Mouse (Mus musculus) CD4-positive, CD25-positive, alpha-beta regulatory T cell, adult 2 months (primary cell): ENCODE results near the gene Hspa14.

ENCODE experiments used
- DNase-seq: peaks from one replicate; pipeline ENCODE4 v3.0.0-alpha.2; 2012; ENCODE audit warnings: low read depth, low spot score

The Hspa14 gene

GRCm38 (mm10) chr2:3512552-3513454, at the start of gene Hspa14, which contains the start of the genes Gm45902 and Cdnf:
Gene Hspa14 (minus strand): TSS chr2:3512814.
Gene Gm45902 (minus strand): TSS chr2:3512790.
Gene Cdnf (plus strand): TSS chr2:3513030.
- DNase-seq = peak; percentile 98

DNA sequence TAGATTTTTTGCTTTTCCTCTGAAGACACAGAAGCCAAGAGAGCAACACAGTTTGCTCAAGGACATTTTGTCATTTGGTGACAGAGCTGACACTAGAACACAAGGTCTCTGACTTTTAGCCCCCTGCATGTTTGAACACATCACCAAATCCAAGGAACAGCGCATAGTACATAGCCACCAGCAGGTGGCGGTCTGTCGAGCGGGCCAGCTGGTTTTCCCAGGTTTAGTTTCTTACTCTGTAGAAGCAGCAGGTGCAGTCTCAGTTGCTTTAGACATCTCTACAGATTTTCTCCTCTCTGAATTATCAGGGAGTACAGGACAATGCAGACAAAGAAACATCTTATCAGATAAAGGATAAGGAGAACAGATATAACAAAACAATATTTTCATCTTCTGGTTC, 34.0 kb upstream of the Hspa14 start:
- DNase-seq = peak; percentile 86

GRCm38 (mm10) chr2:3546055-3546454, 33.4 kb upstream of the Hspa14 start:
- no peak for DNase-seq

DNA sequence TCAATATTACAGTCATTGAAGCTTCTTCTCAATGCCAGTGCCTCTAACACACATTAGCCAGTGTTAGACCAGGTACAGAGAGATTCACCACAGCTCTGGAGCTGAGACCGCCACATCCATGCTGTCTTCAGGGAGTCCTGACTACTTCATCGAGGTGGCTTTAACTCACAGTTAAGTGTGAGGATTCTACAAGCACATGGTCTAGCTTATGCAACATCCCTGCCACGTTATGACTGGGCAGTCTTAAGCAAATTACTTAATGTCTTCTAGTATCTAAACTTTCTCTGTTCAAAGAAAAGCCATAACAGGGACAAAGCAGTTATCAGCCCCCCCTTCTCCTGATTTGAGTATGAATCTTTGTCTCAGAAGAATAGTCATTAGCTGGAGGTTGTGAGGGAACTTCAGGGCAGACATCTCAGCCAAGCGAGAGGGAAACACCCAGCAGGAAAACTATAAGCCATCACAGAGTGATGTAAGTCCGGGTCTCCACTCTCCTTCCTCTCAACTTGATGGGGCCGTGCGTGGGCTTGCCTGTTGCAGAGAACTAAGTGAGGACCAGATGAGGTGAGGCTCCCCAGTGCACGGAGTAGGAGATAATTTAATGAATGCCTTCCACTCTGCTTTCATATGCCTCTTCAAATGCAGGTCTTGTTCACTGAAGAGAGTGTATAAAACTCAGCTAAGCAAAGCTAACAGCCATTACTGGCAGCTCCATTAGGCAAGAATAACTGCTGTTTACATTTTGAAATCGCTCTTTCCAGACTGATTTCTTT, 28.9 kb upstream of the Hspa14 start:
- no peak for DNase-seq

- DNase-seq = no peak
Measured at GRCm38 (mm10) chr2:3526288-3526687, 13.7 kb upstream of the Hspa14 start.

DNA sequence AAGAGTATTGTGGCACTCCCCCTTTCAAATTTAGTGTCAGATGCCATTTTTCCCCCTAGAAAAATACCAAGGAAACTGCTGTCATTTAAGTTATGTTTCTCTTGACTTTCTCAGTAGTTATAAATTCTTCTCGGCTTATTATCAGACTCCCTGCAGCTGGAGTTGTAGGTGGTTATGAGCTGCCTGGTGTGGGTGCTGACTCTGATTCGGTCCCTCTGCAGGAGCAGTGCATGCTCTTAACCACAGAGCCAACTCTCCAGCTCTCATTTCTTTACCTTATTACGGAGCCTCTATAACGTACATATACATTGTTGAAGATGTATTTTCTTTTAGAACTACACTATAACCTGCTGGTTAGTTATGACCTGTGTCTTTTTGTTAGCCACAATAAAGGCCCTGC, 9.9 kb upstream of the Hspa14 start:
- DNase-seq = no peak

GRCm38 (mm10) chr2:3512076-3512475, 538 bp downstream of the Hspa14 start:
- DNase-seq = peak; percentile 62

DNA sequence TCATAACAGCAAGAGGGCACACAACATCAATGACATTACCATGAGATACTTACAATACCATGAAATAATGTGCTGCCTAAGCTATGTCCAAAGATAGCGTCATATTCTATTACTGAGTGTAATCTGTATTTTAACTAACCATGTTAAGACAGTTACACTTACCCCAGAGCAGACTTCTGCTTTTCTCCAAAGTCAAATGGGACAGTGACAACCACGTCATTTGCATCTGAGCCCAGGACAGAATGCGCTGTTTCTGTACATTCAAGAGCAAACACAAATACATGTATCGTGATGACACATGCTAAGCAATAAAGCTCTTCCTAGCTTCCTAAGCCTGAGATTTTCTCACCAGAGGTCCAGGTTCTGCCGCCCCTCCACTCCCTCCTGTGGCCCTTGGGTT, 11.7 kb downstream of the Hspa14 start:
- no peak for DNase-seq

DNA sequence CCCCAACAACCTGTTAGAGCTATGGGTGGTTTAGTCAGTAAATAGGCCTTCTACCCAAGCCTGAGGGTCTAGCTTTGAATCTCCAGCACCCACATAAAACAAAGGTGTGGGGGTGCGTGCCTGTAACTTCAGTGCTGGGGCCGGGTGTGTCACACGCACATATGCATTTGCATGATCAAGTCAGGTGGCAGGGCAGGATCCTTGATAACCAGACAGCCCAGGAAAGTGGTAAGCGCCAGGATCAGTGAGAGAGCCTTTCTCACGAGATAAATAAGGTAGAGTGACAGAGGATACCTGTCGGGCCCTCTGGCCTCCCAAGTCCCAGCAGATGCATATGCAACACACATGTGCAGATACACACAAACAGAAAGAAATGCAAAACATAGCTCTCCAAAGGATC, 13.1 kb downstream of the Hspa14 start:
- DNase-seq = no peak

- no peak for DNase-seq
Measured at GRCm38 (mm10) chr2:3493833-3494409, 18.7 kb downstream of the Hspa14 start.

DNA sequence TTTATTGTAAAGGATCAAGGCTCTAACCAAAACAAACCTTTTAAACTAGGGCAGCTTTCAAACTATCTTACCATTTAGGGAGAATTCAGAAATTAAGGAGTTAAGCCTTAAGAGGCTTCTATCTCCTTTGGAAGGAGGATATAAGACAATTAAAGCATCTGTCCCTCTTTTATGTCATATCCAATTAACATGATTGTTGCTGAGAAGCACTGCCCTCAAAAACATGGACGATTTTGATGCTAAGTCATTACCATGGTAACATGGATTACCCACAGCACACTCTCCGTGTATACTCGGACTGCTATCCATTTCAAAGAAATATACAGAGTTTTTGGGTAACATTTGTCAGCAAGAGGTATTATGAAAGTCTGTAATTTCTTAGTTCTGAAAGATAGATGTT, 22.8 kb downstream of the Hspa14 start:
- no peak for DNase-seq

DNA sequence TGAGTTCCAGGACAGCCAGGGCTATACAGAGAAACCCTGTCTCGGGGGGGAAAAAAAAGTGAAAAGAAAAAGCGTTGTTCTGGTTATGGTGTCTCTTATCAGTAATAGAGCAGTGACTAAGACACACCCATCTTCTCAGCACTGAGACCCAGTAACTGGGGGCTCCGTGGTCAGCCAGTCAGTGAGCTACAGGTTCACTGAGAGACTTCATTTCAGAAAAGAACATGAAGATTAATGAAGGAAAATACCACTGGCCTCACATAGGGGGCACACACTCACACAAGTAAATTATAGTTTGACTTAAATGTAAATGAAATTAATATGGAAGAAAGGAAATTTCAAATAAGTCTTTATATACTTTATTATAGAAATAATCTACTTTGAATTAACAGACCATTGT, 32.4 kb downstream of the Hspa14 start:
- peak; percentile 14 for DNase-seq

GRCm38 (mm10) chr2:3475746-3476251, 36.8 kb downstream of the Hspa14 start:
- DNase-seq = peak; percentile 31

DNA sequence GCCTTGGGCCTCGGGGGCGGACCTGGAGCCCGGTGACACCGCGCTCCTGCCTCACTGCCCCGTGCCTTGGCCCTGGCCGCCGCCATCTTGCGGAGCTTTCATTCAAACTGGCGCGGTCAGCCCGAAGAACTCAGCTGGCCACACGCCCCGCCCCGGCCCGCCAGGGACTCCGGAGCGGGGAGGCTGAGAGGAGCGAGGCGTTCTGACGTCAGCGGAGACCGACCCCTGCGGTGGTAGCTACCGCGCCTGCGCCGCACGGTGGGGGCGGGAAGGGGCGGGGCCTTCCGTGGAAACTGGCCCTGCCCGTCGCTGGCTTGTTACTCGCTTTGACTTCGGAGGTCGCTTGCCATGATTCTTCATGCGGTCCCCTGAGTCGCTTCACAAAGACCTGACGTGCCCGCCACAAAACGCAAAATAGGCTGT, 37.7 kb downstream of the Hspa14 start, which contains the start of gene Suv39h2:
Suv39h2 (minus strand) TSS at position 171 of the 423 bp plus-strand sequence.
- DNase-seq = peak; percentile 98

DNA sequence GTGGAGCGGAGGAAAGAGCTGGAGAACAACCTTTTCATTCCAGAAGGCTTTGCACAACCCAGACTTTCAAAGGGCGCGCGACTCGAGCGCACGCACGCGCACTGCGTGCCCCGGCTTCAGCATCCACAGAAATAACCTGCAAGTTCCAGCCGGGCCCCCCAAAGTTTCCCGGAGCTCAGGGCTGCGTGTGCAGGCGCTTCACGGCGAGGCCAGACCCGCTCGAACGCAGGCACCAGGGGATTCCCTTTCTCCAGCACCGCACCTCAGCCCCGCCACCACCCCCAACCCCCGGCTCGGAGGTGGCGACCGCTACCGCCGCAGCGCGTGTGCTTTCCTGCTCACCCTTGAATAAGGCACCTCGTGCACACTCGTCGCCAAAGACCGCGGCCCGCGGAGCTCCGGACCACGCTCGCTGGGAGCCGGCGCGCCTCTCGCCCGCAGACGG, 38.2 kb downstream of the Hspa14 start:
- peak; percentile 82 for DNase-seq

DNA sequence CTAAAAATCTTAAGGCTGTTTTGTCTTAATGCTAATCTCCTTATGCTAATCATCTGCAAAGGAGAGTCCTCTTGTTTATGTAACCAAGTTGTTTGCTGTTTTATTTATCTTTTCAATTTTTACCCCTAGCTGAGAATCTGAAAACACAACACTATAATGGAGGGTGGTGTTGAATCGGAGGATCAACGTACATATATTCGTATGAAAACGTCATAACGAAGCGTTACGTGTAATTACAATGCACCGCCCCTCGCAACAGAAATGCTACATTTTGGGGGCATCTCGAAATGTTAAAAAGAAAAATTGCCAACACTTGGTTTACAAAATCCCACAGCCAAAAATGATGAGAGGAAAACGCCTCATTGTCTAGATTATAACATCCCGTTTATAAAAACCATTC, 38.7 kb downstream of the Hspa14 start:
- peak; percentile 50 for DNase-seq

GRCm38 (mm10) chr2:3456590-3456989, 56.0 kb downstream of the Hspa14 start:
- DNase-seq = peak; percentile 7

DNA sequence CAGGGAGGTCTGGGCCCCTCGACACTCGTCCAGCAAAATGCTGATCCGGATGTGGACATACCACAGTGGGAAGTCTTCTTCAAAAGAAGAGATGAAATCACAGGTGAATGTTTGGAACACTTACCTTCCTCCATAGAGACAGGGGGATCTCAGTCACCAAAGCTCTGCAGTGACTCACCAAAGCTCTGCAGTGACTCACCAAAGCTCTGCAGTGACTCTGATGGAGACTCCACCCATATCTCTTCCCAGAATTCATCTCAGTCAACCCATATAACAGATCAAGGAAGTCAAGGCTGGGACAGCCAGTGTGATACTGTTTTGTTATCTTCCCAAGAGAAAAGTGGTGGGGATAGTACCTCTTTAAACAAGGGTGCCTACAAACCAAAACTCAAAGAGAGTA, 59.5 kb downstream of the Hspa14 start:
- DNase-seq = no peak

- DNase-seq = no peak
Measured at GRCm38 (mm10) chr2:3449431-3449830, 63.2 kb downstream of the Hspa14 start.

GRCm38 (mm10) chr2:3445984-3446383, 66.6 kb downstream of the Hspa14 start:
- DNase-seq = no peak

DNA sequence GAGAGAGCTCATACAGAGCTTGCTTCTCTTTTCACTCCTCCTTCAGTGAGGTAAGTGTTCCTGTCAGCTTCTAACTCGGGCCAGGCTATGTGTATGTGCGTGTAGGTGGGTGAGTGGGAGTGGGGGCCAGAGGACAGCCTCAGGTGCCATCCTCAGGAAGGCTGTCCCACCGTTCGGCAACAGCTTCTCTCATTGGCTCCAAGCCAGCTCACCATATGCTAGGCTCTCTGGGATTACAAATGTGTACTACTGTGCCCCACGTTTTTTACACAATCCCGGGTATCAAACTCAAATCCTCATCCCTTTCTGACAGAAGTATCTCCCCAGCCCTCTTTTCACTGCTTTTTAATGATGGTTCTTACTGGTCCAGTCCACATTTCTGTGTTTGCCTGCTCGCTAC, 68.4 kb downstream of the Hspa14 start:
- DNase-seq = no peak
